Comparison of ENCODE assay signal across 22 mouse cellular contexts in genomic region chr5:28382289-28382688, GRCm38 (mm10).
"Had no signal": no experiment of that assay in that cellular context is flagged by ENCODE, and none has a peak within 500 bp of the region (broad histone marks: within the 10 kb centered on the region; RNA-seq: fewer than 3 reads in every experiment).

No protein-coding gene starts in this region.

- H3K9me3 ChIP-seq: limb, embryonic 12.5 days; limb, embryonic 15.5 days; midbrain, embryonic 13.5 days; stomach, embryonic 15.5 days had no signal

- H3K4me2 ChIP-seq: limb, embryonic 12.5 days; limb, embryonic 15.5 days; liver, embryonic 11.5 days; lung, embryonic 14.5 days; midbrain, embryonic 13.5 days; stomach, embryonic 15.5 days had no signal

- H3K9ac ChIP-seq: limb, embryonic 12.5 days; limb, embryonic 15.5 days; liver, embryonic 14.5 days; liver, postnatal 0 days; lung, embryonic 14.5 days; midbrain, embryonic 13.5 days; stomach, embryonic 15.5 days had no signal

- H3K4me1 ChIP-seq: limb, embryonic 12.5 days; limb, embryonic 15.5 days; midbrain, embryonic 13.5 days; stomach, embryonic 15.5 days had no signal

- H3K4me3 ChIP-seq: left cerebral cortex, adult 2 months; limb, embryonic 12.5 days; limb, embryonic 15.5 days; midbrain, embryonic 13.5 days; myocyte; stomach, embryonic 15.5 days had no signal

- ATAC-seq: liver, postnatal 0 days; lung, postnatal 0 days; midbrain, embryonic 13.5 days; midbrain, embryonic 16.5 days had no signal

- DNase-seq: kidney, adult 2 months; kidney, postnatal 36 days; layer of hippocampus, postnatal 36 days; left cerebral cortex, postnatal 4 days; liver, postnatal 0 days; lung, embryonic 14.5 days; retina, postnatal 1 day; right cerebral cortex, postnatal 25 days; spleen, adult 18-20 months; thymus, postnatal 25 days had no signal

- H3K27me3 ChIP-seq: limb, embryonic 12.5 days; limb, embryonic 15.5 days; midbrain, embryonic 13.5 days; stomach, embryonic 15.5 days had no signal

- H3K27ac ChIP-seq: kidney, postnatal 0 days; left cerebral cortex, adult 2 months; limb, embryonic 12.5 days; limb, embryonic 15.5 days; liver, embryonic 14.5 days; macrophage; midbrain, embryonic 13.5 days; stomach, embryonic 15.5 days had no signal
